Mouse (Mus musculus): ENCODE data around the gene Kremen2. TPM values are rescaled to one million over a fixed set of nuclear protein-coding genes. Genes with fewer than 3 reads are reported as not detected.

Kremen2 gene
- polyA plus RNA-seq, 1 experiment from 2014 or later, result 0.41 TPM

GRCm38 (mm10) chr17:23699131-23700077 is 46.2 kb downstream of the Kremen2 start:
- Histone ChIP-seq H3K9ac (replicated peaks; ENCODE audit: low read depth) (peak overlapping the region; percentile 32; the same call in 1 of the 2 replicates), H3K27me3 (replicated peaks; ENCODE audit: insufficient read depth, low read length) (no peaks in the 10 kb centered on the region), H3K4me2 (replicated peaks; ENCODE audit: low read depth, low read length) (peak overlapping the region; percentile 100), H3K4me1 (ENCODE audit: insufficient read depth, low read depth, low read length) (no peaks in the 10 kb centered on the region), H3K9me3 (ENCODE audit: low read length) (no peaks in the 10 kb centered on the region), H3K4me3 (ENCODE audit: low read depth, low read length) (peak overlapping the region; percentile 60), H3K27ac (ENCODE audit: low read length) (no peak overlapping the region), H3K36me3 (ENCODE audit: insufficient read depth, low read length) (no peaks in the 10 kb centered on the region)
- ATAC-seq, result peak; percentile 56
- TF ChIP-seq CTCF (IDR thresholded peaks at IDR 0.05), result no peak; the same call in 1 of the 2 replicates
- TF ChIP-seq EP300 (IDR thresholded peaks at IDR 0.05), result no peak
- 2% methylated on average over 67 of the region's 101 CpGs for WGBS
- DNase-seq (ENCODE audit: low spot score), result peak; percentile 49

- no peak overlapping the region for H3K9ac ChIP-seq (replicated peaks; ENCODE audit: low read depth)
- H3K27me3 ChIP-seq (replicated peaks; ENCODE audit: insufficient read depth, low read length), result no peaks in the 10 kb centered on the region
- TF ChIP-seq CTCF (IDR thresholded peaks at IDR 0.05) (no peak), EP300 (IDR thresholded peaks at IDR 0.05) (no peak)
- H3K4me1 ChIP-seq (ENCODE audit: insufficient read depth, low read depth, low read length), result no peaks in the 10 kb centered on the region
- no peaks in the 10 kb centered on the region for H3K9me3 ChIP-seq (ENCODE audit: low read length)
- DNase-seq (ENCODE audit: low spot score), result no peak
- H3K36me3 ChIP-seq (ENCODE audit: insufficient read depth, low read length), result no peaks in the 10 kb centered on the region
- no peak for ATAC-seq
- no peak overlapping the region for H3K27ac ChIP-seq (ENCODE audit: low read length)
- 12% methylated on average over 3 of the region's 3 CpGs for WGBS
- no peak overlapping the region for H3K4me2 ChIP-seq (replicated peaks; ENCODE audit: low read depth, low read length)
- H3K4me3 ChIP-seq (ENCODE audit: low read depth, low read length), result no peak overlapping the region
Measured at GRCm38 (mm10) chr17:23695801-23696200, 49.8 kb downstream of the Kremen2 start.

- no peaks in the 10 kb centered on the region for H3K9me3 ChIP-seq (ENCODE audit: low read length)
- ATAC-seq (no peak), DNase-seq (ENCODE audit: low spot score) (no peak)
- no peaks in the 10 kb centered on the region for H3K36me3 ChIP-seq (ENCODE audit: insufficient read depth, low read length)
- no peak overlapping the region for H3K27ac ChIP-seq (ENCODE audit: low read length)
- H3K4me1 ChIP-seq (ENCODE audit: insufficient read depth, low read depth, low read length), result no peaks in the 10 kb centered on the region
- TF ChIP-seq EP300 (IDR thresholded peaks at IDR 0.05) (no peak), CTCF (IDR thresholded peaks at IDR 0.05) (no peak)
- no peak overlapping the region for H3K9ac ChIP-seq (replicated peaks; ENCODE audit: low read depth)
- WGBS, result 52% methylated on average over 1 of the region's 1 CpGs
- H3K27me3 ChIP-seq (replicated peaks; ENCODE audit: insufficient read depth, low read length), result no peaks in the 10 kb centered on the region
- H3K4me2 ChIP-seq (replicated peaks; ENCODE audit: low read depth, low read length), result no peak overlapping the region
- no peak overlapping the region for H3K4me3 ChIP-seq (ENCODE audit: low read depth, low read length)
Measured at GRCm38 (mm10) chr17:23694491-23694890, 51.1 kb downstream of the Kremen2 start.

Other genes starting within 250 kb of the Kremen2 start
- 10.5 and 11.5 TPM in 2 replicates for gene Zfp213, start 181.6 kb downstream of the Kremen2 start, polyA plus RNA-seq (2015; fragmentation: Nextera tagmentation; extraction: Ambion mirVana)
- 5.0 and 5.5 TPM in 2 replicates for gene Zfp13, start 146.3 kb downstream of the Kremen2 start, polyA plus RNA-seq (2015; fragmentation: Nextera tagmentation; extraction: Ambion mirVana)
- gene Zscan10, start 145.0 kb downstream of the Kremen2 start, polyA plus RNA-seq (2015; fragmentation: Nextera tagmentation; extraction: Ambion mirVana), result not detected in 2 replicates
- 0.29 and 0.36 TPM in 2 replicates for gene Mmp25, start 100.6 kb downstream of the Kremen2 start, polyA plus RNA-seq (2015; fragmentation: Nextera tagmentation; extraction: Ambion mirVana)
- gene Bicdl2, start 85.3 kb downstream of the Kremen2 start, polyA plus RNA-seq (2015; fragmentation: Nextera tagmentation; extraction: Ambion mirVana), result 7.1 and 8.7 TPM in 2 replicates
- 104 and 107 TPM in 2 replicates for gene Hcfc1r1, start 72.2 kb downstream of the Kremen2 start, polyA plus RNA-seq (2015; fragmentation: Nextera tagmentation; extraction: Ambion mirVana)
- 18.1 and 18.6 TPM in 2 replicates for gene Thoc6, start 72.0 kb downstream of the Kremen2 start, polyA plus RNA-seq (2015; fragmentation: Nextera tagmentation; extraction: Ambion mirVana)
- 50.4 and 53.8 TPM in 2 replicates for gene Tnfrsf12a, start 68.4 kb downstream of the Kremen2 start, polyA plus RNA-seq (2015; fragmentation: Nextera tagmentation; extraction: Ambion mirVana)
- 5.9 and 6.3 TPM in 2 replicates for gene Cldn6, start 66.6 kb downstream of the Kremen2 start, polyA plus RNA-seq (2015; fragmentation: Nextera tagmentation; extraction: Ambion mirVana)
- 0.44 and 0.76 TPM in 2 replicates for gene Cldn9, start 61.8 kb downstream of the Kremen2 start, polyA plus RNA-seq (2015; fragmentation: Nextera tagmentation; extraction: Ambion mirVana)
- 0.20 TPM in 1 of 2 replicates, not detected in the other for gene 1520401A03Rik, start 23.1 kb downstream of the Kremen2 start, polyA plus RNA-seq (2015; fragmentation: Nextera tagmentation; extraction: Ambion mirVana)
- 10.4 and 11.5 TPM in 2 replicates for gene Pkmyt1, start 19.5 kb downstream of the Kremen2 start, polyA plus RNA-seq (2015; fragmentation: Nextera tagmentation; extraction: Ambion mirVana)
- 45.2 and 47.7 TPM in 2 replicates for gene Paqr4, start 5.0 kb downstream of the Kremen2 start, polyA plus RNA-seq (2015; fragmentation: Nextera tagmentation; extraction: Ambion mirVana)
- 43.1 and 43.5 TPM in 2 replicates for gene Flywch1, start 25.8 kb upstream of the Kremen2 start, polyA plus RNA-seq (2015; fragmentation: Nextera tagmentation; extraction: Ambion mirVana)
- gene Flywch2, start 40.2 kb upstream of the Kremen2 start, polyA plus RNA-seq (2015; fragmentation: Nextera tagmentation; extraction: Ambion mirVana), result 14.7 and 18.6 TPM in 2 replicates
- gene Srrm2, start 44.7 kb upstream of the Kremen2 start, polyA plus RNA-seq (2015; fragmentation: Nextera tagmentation; extraction: Ambion mirVana), result 284 and 354 TPM in 2 replicates
- gene Elob, start 83.3 kb upstream of the Kremen2 start, polyA plus RNA-seq (2015; fragmentation: Nextera tagmentation; extraction: Ambion mirVana), result 803 and 893 TPM in 2 replicates
- not detected in 2 replicates for gene Prss33, start 90.2 kb upstream of the Kremen2 start, polyA plus RNA-seq (2015; fragmentation: Nextera tagmentation; extraction: Ambion mirVana)
- not detected in 2 replicates for gene Prss32, start 98.0 kb upstream of the Kremen2 start, polyA plus RNA-seq (2015; fragmentation: Nextera tagmentation; extraction: Ambion mirVana)
- gene Prss41, start 98.3 kb upstream of the Kremen2 start, polyA plus RNA-seq (2015; fragmentation: Nextera tagmentation; extraction: Ambion mirVana), result 0.40 and 0.63 TPM in 2 replicates
- not detected in 2 replicates for gene Prss21, start 122.2 kb upstream of the Kremen2 start, polyA plus RNA-seq (2015; fragmentation: Nextera tagmentation; extraction: Ambion mirVana)
- 0.25 TPM in 1 of 2 replicates, not detected in the other for gene Dcpp1, start 135.0 kb upstream of the Kremen2 start, polyA plus RNA-seq (2015; fragmentation: Nextera tagmentation; extraction: Ambion mirVana)
- gene Dcpp2, start 135.0 kb upstream of the Kremen2 start, polyA plus RNA-seq (2015; fragmentation: Nextera tagmentation; extraction: Ambion mirVana), result not detected in 2 replicates
- 0.35 and 0.64 TPM in 2 replicates for gene Dcpp3, start 171.6 kb upstream of the Kremen2 start, polyA plus RNA-seq (2015; fragmentation: Nextera tagmentation; extraction: Ambion mirVana)
- not detected in 2 replicates for gene Sbp, start 195.8 kb upstream of the Kremen2 start, polyA plus RNA-seq (2015; fragmentation: Nextera tagmentation; extraction: Ambion mirVana)
- not detected in 2 replicates for gene Sbpl, start 209.4 kb upstream of the Kremen2 start, polyA plus RNA-seq (2015; fragmentation: Nextera tagmentation; extraction: Ambion mirVana)
- gene Prss30, start 234.7 kb upstream of the Kremen2 start, polyA plus RNA-seq (2015; fragmentation: Nextera tagmentation; extraction: Ambion mirVana), result 0.18 and 0.47 TPM in 2 replicates